Mouse (Mus musculus): ENCODE measurements at regions not wholly inside any gene's neighbourhood (a gene's known extent, or its start where the extent isn't known, plus 50 kb on each side); places are given as distances from the start of the nearest gene placed in this dataset.

DNA sequence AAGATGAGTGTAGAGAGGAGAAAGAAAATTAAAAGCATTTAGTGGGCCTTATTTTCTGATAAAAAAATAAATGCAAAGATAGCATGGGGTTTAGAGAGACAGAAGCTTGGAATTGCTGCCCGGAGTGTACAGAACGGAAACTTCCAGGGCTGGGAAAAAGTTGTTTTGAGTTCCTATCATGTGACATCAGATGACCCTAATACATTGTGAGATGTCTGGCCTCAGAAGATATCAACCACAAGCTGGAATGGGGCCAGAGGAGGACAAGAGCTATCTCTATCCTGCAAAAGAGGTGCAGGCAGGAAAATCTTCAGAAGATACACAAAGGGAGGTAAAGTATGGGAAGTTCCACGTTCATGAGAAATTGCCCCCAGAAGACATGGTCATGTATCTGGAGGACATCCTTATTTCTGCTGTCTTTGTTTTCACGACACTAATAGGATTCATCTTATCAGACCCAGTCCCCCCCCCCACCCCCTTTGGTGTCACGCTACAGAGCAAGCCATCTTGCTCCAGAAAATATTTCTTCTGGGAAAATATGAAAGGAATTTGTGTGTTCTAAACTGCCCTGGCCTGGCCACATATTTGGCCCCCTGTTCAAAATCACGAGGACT, 408.3 kb upstream of the N6amt1 start:
- no peaks in the 10 kb centered on the region for H3K4me1 ChIP-seq (ENCODE audit: control insufficient read depth, insufficient read depth, low read length)
- no peaks in the 10 kb centered on the region for H3K9me3 ChIP-seq (replicated peaks; ENCODE audit: control insufficient read depth, low read length)
- H3K9ac ChIP-seq (replicated peaks; ENCODE audit: low read length), result no peak overlapping the region
- no peak overlapping the region for H3K27ac ChIP-seq (replicated peaks; ENCODE audit: low read depth, low read length)
- H3K27me3 ChIP-seq (ENCODE audit: control insufficient read depth, insufficient read depth, low read length), result no peaks in the 10 kb centered on the region
- no peak overlapping the region for H3K4me3 ChIP-seq (ENCODE audit: low read depth, low read length)
- H3K4me2 ChIP-seq (ENCODE audit: low read depth, low read length), result no peak overlapping the region
- no peaks in the 10 kb centered on the region for H3K36me3 ChIP-seq (replicated peaks; ENCODE audit: control insufficient read depth, insufficient read depth, low read depth, low read length)
- no peak for DNase-seq (ENCODE audit: low spot score)
- no peak for ATAC-seq (replicated peaks; ENCODE audit: insufficient number of reproducible peaks, low FRiP score, low TSS enrichment, low read depth)
- WGBS, result 77% methylated on average over 6 of the region's 6 CpGs

DNA sequence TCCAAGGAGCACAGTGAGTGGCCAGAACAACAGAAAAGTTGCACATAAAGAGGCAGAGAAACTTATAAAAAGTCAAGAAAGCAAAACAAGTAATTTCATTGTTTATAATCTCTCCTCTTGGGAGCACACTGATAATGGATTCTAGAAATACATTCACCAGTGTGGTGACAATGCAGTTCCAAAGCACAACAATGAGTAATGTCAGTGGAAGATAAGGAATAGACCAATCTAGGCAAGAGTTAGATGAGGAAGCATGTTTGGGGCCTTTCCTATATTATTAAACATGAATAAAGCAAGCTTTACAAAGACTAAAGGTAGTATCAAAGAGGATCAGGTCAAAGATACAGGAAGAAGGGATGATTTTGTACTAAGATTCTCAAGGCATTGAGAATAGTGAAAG, 408.9 kb upstream of the N6amt1 start:
- Histone ChIP-seq H3K27me3 (ENCODE audit: control insufficient read depth, insufficient read depth, low read length) (no peaks in the 10 kb centered on the region), H3K9ac (replicated peaks; ENCODE audit: low read length) (no peak overlapping the region), H3K36me3 (replicated peaks; ENCODE audit: control insufficient read depth, insufficient read depth, low read depth, low read length) (no peaks in the 10 kb centered on the region), H3K4me3 (ENCODE audit: low read depth, low read length) (no peak overlapping the region), H3K27ac (replicated peaks; ENCODE audit: low read depth, low read length) (no peak overlapping the region), H3K4me2 (ENCODE audit: low read depth, low read length) (no peak overlapping the region), H3K9me3 (replicated peaks; ENCODE audit: control insufficient read depth, low read length) (no peaks in the 10 kb centered on the region), H3K4me1 (ENCODE audit: control insufficient read depth, insufficient read depth, low read length) (no peaks in the 10 kb centered on the region)
- ATAC-seq (replicated peaks; ENCODE audit: insufficient number of reproducible peaks, low FRiP score, low TSS enrichment, low read depth) (no peak), DNase-seq (ENCODE audit: low spot score) (no peak)

GRCm38 (mm10) chr16:86934989-86935388, 419.0 kb upstream of the N6amt1 start:
- no peak for DNase-seq (ENCODE audit: low spot score)
- Histone ChIP-seq H3K4me1 (ENCODE audit: control insufficient read depth, insufficient read depth, low read length) (no peaks in the 10 kb centered on the region), H3K36me3 (replicated peaks; ENCODE audit: control insufficient read depth, insufficient read depth, low read depth, low read length) (no peaks in the 10 kb centered on the region), H3K9ac (replicated peaks; ENCODE audit: low read length) (no peak overlapping the region), H3K27ac (replicated peaks; ENCODE audit: low read depth, low read length) (no peak overlapping the region), H3K27me3 (ENCODE audit: control insufficient read depth, insufficient read depth, low read length) (no peaks in the 10 kb centered on the region), H3K9me3 (replicated peaks; ENCODE audit: control insufficient read depth, low read length) (no peaks in the 10 kb centered on the region), H3K4me2 (ENCODE audit: low read depth, low read length) (no peak overlapping the region), H3K4me3 (ENCODE audit: low read depth, low read length) (no peak overlapping the region)
- no peak for ATAC-seq (replicated peaks; ENCODE audit: insufficient number of reproducible peaks, low FRiP score, low TSS enrichment, low read depth)
- WGBS, result 72% methylated on average over 2 of the region's 2 CpGs

GRCm38 (mm10) chr16:86932765-86933164, 421.2 kb upstream of the N6amt1 start:
- WGBS, result 75% methylated on average over 3 of the region's 3 CpGs
- ATAC-seq (replicated peaks; ENCODE audit: insufficient number of reproducible peaks, low FRiP score, low TSS enrichment, low read depth), result no peak

DNA sequence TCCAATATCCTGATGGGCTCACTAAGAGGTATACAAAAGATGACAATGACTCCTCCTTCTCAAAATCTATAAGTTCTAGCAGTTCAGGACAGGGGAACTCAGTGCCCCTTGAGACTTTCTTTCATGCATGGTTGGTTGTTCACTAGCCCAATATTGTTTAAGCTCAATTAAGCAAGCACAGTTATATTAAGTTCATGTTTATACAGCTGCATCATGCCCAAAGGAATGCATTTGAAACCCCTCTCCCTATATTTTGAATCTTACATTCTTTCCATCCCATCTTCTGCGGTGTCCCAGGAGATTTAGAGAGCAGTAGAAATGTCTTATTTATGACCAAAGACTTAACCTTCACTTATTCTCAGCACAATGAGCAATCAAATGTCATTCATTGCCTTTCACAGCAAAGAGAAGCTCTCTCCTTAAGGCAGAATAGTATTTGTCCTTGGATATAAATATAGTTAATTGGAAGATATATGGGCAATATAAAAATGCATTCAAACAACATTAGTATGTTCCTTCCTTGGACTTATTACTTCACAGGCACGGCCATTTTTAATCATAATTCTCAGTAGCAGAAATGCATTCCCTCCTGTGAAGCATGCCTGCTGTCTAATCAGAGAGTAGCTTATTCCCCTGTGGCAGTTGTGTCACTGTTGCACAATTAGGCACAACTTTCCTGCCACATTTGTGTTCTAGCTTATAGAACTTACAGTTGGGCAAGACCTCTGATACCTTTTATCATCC, 455.8 kb upstream of the N6amt1 start:
- H3K4me2 ChIP-seq (ENCODE audit: low read depth, low read length), result no peak overlapping the region
- WGBS, result 61% methylated on average over 2 of the region's 2 CpGs
- H3K9me3 ChIP-seq (replicated peaks; ENCODE audit: control insufficient read depth, low read length), result no peaks in the 10 kb centered on the region
- no peak overlapping the region for H3K9ac ChIP-seq (replicated peaks; ENCODE audit: low read length)
- H3K27ac ChIP-seq (replicated peaks; ENCODE audit: low read depth, low read length), result no peak overlapping the region
- no peak for DNase-seq (ENCODE audit: low spot score)
- no peaks in the 10 kb centered on the region for H3K4me1 ChIP-seq (ENCODE audit: control insufficient read depth, insufficient read depth, low read length)
- 0 out of 2 replicates have a peak, but pooled peaks have one; percentile 62 for ATAC-seq (replicated peaks; ENCODE audit: insufficient number of reproducible peaks, low FRiP score, low TSS enrichment, low read depth)
- H3K27me3 ChIP-seq (ENCODE audit: control insufficient read depth, insufficient read depth, low read length), result no peaks in the 10 kb centered on the region
- H3K4me3 ChIP-seq (ENCODE audit: low read depth, low read length), result no peak overlapping the region
- no peaks in the 10 kb centered on the region for H3K36me3 ChIP-seq (replicated peaks; ENCODE audit: control insufficient read depth, insufficient read depth, low read depth, low read length)

More at GRCm38 (mm10) chr16:86932765-86933164, 421.2 kb upstream of the N6amt1 start:
- Histone ChIP-seq H3K4me2 (ENCODE audit: low read depth, low read length) (no peak overlapping the region), H3K36me3 (replicated peaks; ENCODE audit: control insufficient read depth, insufficient read depth, low read depth, low read length) (no peaks in the 10 kb centered on the region), H3K4me3 (ENCODE audit: low read depth, low read length) (no peak overlapping the region), H3K27ac (replicated peaks; ENCODE audit: low read depth, low read length) (no peak overlapping the region), H3K27me3 (ENCODE audit: control insufficient read depth, insufficient read depth, low read length) (no peaks in the 10 kb centered on the region), H3K9ac (replicated peaks; ENCODE audit: low read length) (no peak overlapping the region), H3K4me1 (ENCODE audit: control insufficient read depth, insufficient read depth, low read length) (no peaks in the 10 kb centered on the region), H3K9me3 (replicated peaks; ENCODE audit: control insufficient read depth, low read length) (no peaks in the 10 kb centered on the region)
- DNase-seq (ENCODE audit: low spot score), result no peak

- no peaks in the 10 kb centered on the region for H3K4me1 ChIP-seq (ENCODE audit: control insufficient read depth, insufficient read depth, low read length)
- H3K4me2 ChIP-seq (ENCODE audit: low read depth, low read length), result no peak overlapping the region
- H3K27ac ChIP-seq (replicated peaks; ENCODE audit: low read depth, low read length), result no peak overlapping the region
- no peaks in the 10 kb centered on the region for H3K27me3 ChIP-seq (ENCODE audit: control insufficient read depth, insufficient read depth, low read length)
- H3K4me3 ChIP-seq (ENCODE audit: low read depth, low read length), result no peak overlapping the region
- no peaks in the 10 kb centered on the region for H3K9me3 ChIP-seq (replicated peaks; ENCODE audit: control insufficient read depth, low read length)
- DNase-seq (ENCODE audit: low spot score), result no peak
- no peak for ATAC-seq (replicated peaks; ENCODE audit: insufficient number of reproducible peaks, low FRiP score, low TSS enrichment, low read depth)
- H3K36me3 ChIP-seq (replicated peaks; ENCODE audit: control insufficient read depth, insufficient read depth, low read depth, low read length), result no peaks in the 10 kb centered on the region
- no peak overlapping the region for H3K9ac ChIP-seq (replicated peaks; ENCODE audit: low read length)
- WGBS, result 77% methylated on average over 3 of the region's 3 CpGs
These were observed 459.0 kb upstream of the N6amt1 start for GRCm38 (mm10) chr16:86894982-86895381.

DNA sequence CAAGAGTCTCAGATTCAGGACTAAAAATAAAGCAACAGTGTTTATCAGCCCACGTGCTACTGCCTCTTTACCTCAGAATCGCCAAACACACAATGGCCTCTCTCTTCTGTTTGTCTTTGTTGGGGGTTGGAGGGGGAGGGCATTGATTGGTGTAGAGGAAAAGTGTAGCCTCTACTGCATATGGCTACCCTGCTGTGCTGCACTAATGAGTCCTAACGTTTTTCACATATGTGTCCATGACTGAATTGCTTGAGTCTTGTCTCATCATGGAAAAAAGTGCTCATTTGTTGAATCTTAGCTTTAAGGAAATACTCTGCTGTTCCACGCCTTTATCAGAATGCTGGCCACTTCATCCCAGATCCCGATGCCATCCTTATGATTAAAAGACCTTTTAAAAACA, 459.7 kb upstream of the N6amt1 start:
- ATAC-seq (replicated peaks; ENCODE audit: insufficient number of reproducible peaks, low FRiP score, low TSS enrichment, low read depth) (no peak), DNase-seq (ENCODE audit: low spot score) (no peak)
- Histone ChIP-seq H3K9me3 (replicated peaks; ENCODE audit: control insufficient read depth, low read length) (no peaks in the 10 kb centered on the region), H3K4me1 (ENCODE audit: control insufficient read depth, insufficient read depth, low read length) (no peaks in the 10 kb centered on the region), H3K9ac (replicated peaks; ENCODE audit: low read length) (no peak overlapping the region), H3K27ac (replicated peaks; ENCODE audit: low read depth, low read length) (no peak overlapping the region), H3K4me2 (ENCODE audit: low read depth, low read length) (no peak overlapping the region), H3K36me3 (replicated peaks; ENCODE audit: control insufficient read depth, insufficient read depth, low read depth, low read length) (no peaks in the 10 kb centered on the region), H3K4me3 (ENCODE audit: low read depth, low read length) (no peak overlapping the region), H3K27me3 (ENCODE audit: control insufficient read depth, insufficient read depth, low read length) (no peaks in the 10 kb centered on the region)
- WGBS, result 56% methylated on average over 5 of the region's 5 CpGs

DNA sequence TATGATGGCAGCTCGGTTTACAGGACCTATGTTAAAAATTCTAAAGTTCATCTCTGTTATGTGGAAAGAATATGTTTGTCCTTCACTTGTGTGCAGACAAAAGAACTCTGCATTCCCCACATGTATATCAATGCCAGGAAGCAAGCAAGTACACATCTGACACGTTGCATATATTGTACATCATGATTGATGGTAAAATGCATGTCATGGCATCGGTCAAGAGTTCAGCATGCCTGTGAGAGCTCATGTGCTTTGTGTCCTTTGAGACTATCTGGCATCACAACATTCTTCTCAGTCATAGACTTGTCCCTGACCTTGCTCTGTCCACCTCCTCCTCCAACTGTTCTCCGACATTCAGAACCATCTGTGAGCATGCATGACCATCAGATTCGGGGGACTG, 465.6 kb upstream of the N6amt1 start:
- no peak for ATAC-seq (replicated peaks; ENCODE audit: insufficient number of reproducible peaks, low FRiP score, low TSS enrichment, low read depth)
- no peak overlapping the region for H3K4me3 ChIP-seq (ENCODE audit: low read depth, low read length)
- H3K27me3 ChIP-seq (ENCODE audit: control insufficient read depth, insufficient read depth, low read length), result no peaks in the 10 kb centered on the region
- H3K4me2 ChIP-seq (ENCODE audit: low read depth, low read length), result no peak overlapping the region
- WGBS, result 80% methylated on average over 5 of the region's 5 CpGs
- H3K9me3 ChIP-seq (replicated peaks; ENCODE audit: control insufficient read depth, low read length), result no peaks in the 10 kb centered on the region
- no peak overlapping the region for H3K27ac ChIP-seq (replicated peaks; ENCODE audit: low read depth, low read length)
- no peak overlapping the region for H3K9ac ChIP-seq (replicated peaks; ENCODE audit: low read length)
- DNase-seq (ENCODE audit: low spot score), result no peak
- no peaks in the 10 kb centered on the region for H3K36me3 ChIP-seq (replicated peaks; ENCODE audit: control insufficient read depth, insufficient read depth, low read depth, low read length)
- H3K4me1 ChIP-seq (ENCODE audit: control insufficient read depth, insufficient read depth, low read length), result no peaks in the 10 kb centered on the region
